In genomic region chr7:123385693-123386407, GRCm38 (mm10) we compare ENCODE assay signal across 12 mouse cellular contexts. TPM values are rescaled to one million over a fixed set of nuclear protein-coding genes. Genes with fewer than 3 reads are reported as not detected.
DNase-seq lines count a peak whose midpoint lies in the region; ATAC-seq and TF ChIP-seq lines count a peak whose summit lies in the region.
"Had no signal": no experiment of that assay in that cellular context is flagged by ENCODE, and none has a peak within 500 bp of the region (broad histone marks: within the 10 kb centered on the region; RNA-seq: fewer than 3 reads in every experiment).

No protein-coding gene starts in this region.

- peak overlapping the region; percentile 24 for H3K27ac ChIP-seq in liver, postnatal 0 days (ENCODE audit: low read depth)
- H3K27ac ChIP-seq: limb, embryonic 10.5 days had no signal

- 52% methylated on average over 11 of the region's 11 CpGs for WGBS in lung, adult 2 months
- 63% methylated on average over 11 of the region's 11 CpGs for WGBS in liver, postnatal 0 days (ENCODE audit: insufficient replicate concordance)

- peak; percentile 15 for DNase-seq in lung, adult 2 months
- no peak for DNase-seq in lung, postnatal 25 days (ENCODE audit: low spot score)
- DNase-seq in kidney, postnatal 10 days: peak; percentile 45
- peak; percentile 47 for DNase-seq in liver, postnatal 0 days
- peak; percentile 84 for DNase-seq in yolk sac, embryonic 10.5 days (ENCODE audit: low spot score)
- DNase-seq in frontal cortex, postnatal 36 days (ENCODE audit: low spot score in 2 of 2): no peak
- DNase-seq in right cerebral cortex, postnatal 4 days: no peak
- no peak for DNase-seq in gastrocnemius, postnatal 10 days
- DNase-seq: cerebellum, postnatal 10 days; thymus, postnatal 25 days had no signal

- H3K4me1 ChIP-seq in lung, adult 2 months (ENCODE audit: control insufficient read depth, insufficient read depth, low read length): no peaks in the 10 kb centered on the region; the same call in 1 of the 2 replicates
- peaks cover 4% of the 10 kb centered on the region; the same call in 1 of the 2 replicates for H3K4me1 ChIP-seq in liver, postnatal 0 days (ENCODE audit: insufficient read depth)
- H3K4me1 ChIP-seq: limb, embryonic 10.5 days had no signal

- no peak overlapping the region for H3K9ac ChIP-seq in liver, postnatal 0 days (replicated peaks)

- peak; percentile 47 for ATAC-seq in liver, postnatal 0 days
- ATAC-seq: CD4-positive, CD25-positive, alpha-beta regulatory T cell, adult 4 months had no signal

- H3K36me3 ChIP-seq in liver, postnatal 0 days (replicated peaks; ENCODE audit: insufficient read depth, low read length): peaks cover 4% of the 10 kb centered on the region

- TF ChIP-seq POLR2A in lung, adult 2 months (IDR thresholded peaks at IDR 0.05; ENCODE audit: borderline replicate concordance, extremely low read depth, low read depth, low read length): no peak

- no peaks in the 10 kb centered on the region for H3K27me3 ChIP-seq in liver, postnatal 0 days (ENCODE audit: insufficient read depth, low read length)

- no peak for TF ChIP-seq CTCF in lung, adult 2 months (IDR thresholded peaks at IDR 0.05; ENCODE audit: insufficient read depth, low read length)
- no peak for TF ChIP-seq CTCF in liver, postnatal 0 days (IDR thresholded peaks at IDR 0.05; ENCODE audit: low read depth)

- TF ChIP-seq EP300 in liver, postnatal 0 days (IDR thresholded peaks at IDR 0.05; ENCODE audit: low read depth): no peak

- H3K9me3 ChIP-seq in liver, postnatal 0 days (ENCODE audit: low read length): no peaks in the 10 kb centered on the region
- H3K9me3 ChIP-seq: limb, embryonic 10.5 days had no signal

- no peak overlapping the region for H3K4me3 ChIP-seq in lung, adult 2 months (replicated peaks; ENCODE audit: extremely low read depth, low read depth, low read length)
- H3K4me3 ChIP-seq in liver, postnatal 0 days (ENCODE audit: low read depth, low read length): no peak overlapping the region
- H3K4me3 ChIP-seq: limb, embryonic 10.5 days had no signal

- 0 out of 2 replicates have a peak overlapping the region, but pooled peaks have one; percentile 6 for H3K4me2 ChIP-seq in liver, postnatal 0 days (ENCODE audit: low read depth, low read length)

RNA-seq across cellular contexts. Expression of gene Arhgap17, which starts 16.1 kb away (rescaled TPM):
- 28.5 and 35.3 TPM in 2 replicates for polyA plus RNA-seq in lung, adult 2 months (2012; rRNA removed)
- polyA plus RNA-seq in liver, postnatal 0 days (2015; fragmentation: Nextera tagmentation; extraction: Ambion mirVana): 6.0 and 6.8 TPM in 2 replicates
- 10 to 100 TPM; 18.6 to 31.9 TPM for total RNA-seq in gastrocnemius, postnatal 10 days (2021)

RNA-seq across cellular contexts. Expression of gene Lcmt1, which starts 16.3 kb away (rescaled TPM):
- 15.2 and 17.8 TPM in 2 replicates for polyA plus RNA-seq in lung, adult 2 months (2012; rRNA removed)
- 10.8 and 12.2 TPM in 2 replicates for polyA plus RNA-seq in liver, postnatal 0 days (2015; fragmentation: Nextera tagmentation; extraction: Ambion mirVana)
- total RNA-seq in gastrocnemius, postnatal 10 days (2021): 10 to 100 TPM; 29.4 to 29.7 TPM

Comparison
In these comparisons a context has a peak if more than half of its experiments do, and no peak if none do; other contexts are left out.
1. DNase-seq: peak in lung, adult 2 months (single experiment), kidney, postnatal 10 days (single experiment), liver, postnatal 0 days (single experiment) and yolk sac, embryonic 10.5 days (single experiment); none in lung, postnatal 25 days (single experiment), frontal cortex, postnatal 36 days (0 of 2), right cerebral cortex, postnatal 4 days (single experiment) and gastrocnemius, postnatal 10 days (single experiment).